Mouse (Mus musculus) liver, embryonic 11.5 days (tissue): ENCODE data around the gene Iqcf6. TPM values are rescaled to one million over a fixed set of nuclear protein-coding genes. Genes with fewer than 3 reads are reported as not detected.

ENCODE experiments used
- ATAC-seq: fragments of 200-750 bp; cut with Nextera tagmentation; replicated peaks from 2 replicates; pipeline ENCODE4 v1.8.0; 2017; ENCODE audit warnings: moderate number of reproducible peaks, mild to moderate bottlenecking, moderate TSS enrichment, moderate library complexity; ENCODE audit not compliant: low FRiP score
- DNase-seq: peaks from one replicate; pipeline ENCODE4 v3.0.0-alpha.2; 2017; ENCODE audit warnings: low spot score
- H3K27ac ChIP-seq: fragments of 300-500 bp; sonication (generic); 2 replicates; pipeline ENCODE4 v1.5.1; 2014; ENCODE audit warnings: mild to moderate bottlenecking, low read depth, low read length, control low read depth
- H3K27me3 ChIP-seq: fragments of 300-500 bp; sonication (generic); replicated peaks from 2 replicates; pipeline ENCODE4 v1.6.1; 2014; ENCODE audit warnings: low read length, mixed read lengths; ENCODE audit not compliant: control insufficient read depth, insufficient read depth
- H3K36me3 ChIP-seq: fragments of 300-500 bp; sonication (generic); 2 replicates; pipeline ENCODE4 v1.6.1; 2014; ENCODE audit warnings: mild to moderate bottlenecking, low read length, moderate library complexity, mixed read lengths; ENCODE audit not compliant: control insufficient read depth, insufficient read depth
- H3K4me1 ChIP-seq: fragments of 300-500 bp; sonication (generic); replicated peaks from 2 replicates; pipeline ENCODE4 v1.6.1; 2014; ENCODE audit warnings: low read length, mixed read lengths; ENCODE audit not compliant: control insufficient read depth, insufficient read depth
- H3K4me2 ChIP-seq: fragments of 300-500 bp; sonication (generic); 2 replicates; pipeline ENCODE4 v1.6.1; 2014; ENCODE audit warnings: mild to moderate bottlenecking, control low read depth, moderate library complexity
- H3K4me3 ChIP-seq: fragments of 300-500 bp; sonication (generic); 2 replicates; pipeline ENCODE4 v1.5.1; 2014; ENCODE audit warnings: low read depth, low read length, control low read depth
- H3K9ac ChIP-seq: fragments of 300-500 bp; sonication (generic); 2 replicates; pipeline ENCODE4 v1.6.1; 2014; ENCODE audit warnings: low read depth, low read length, control low read depth
- H3K9me3 ChIP-seq: fragments of 300-500 bp; sonication (generic); 2 replicates; pipeline ENCODE4 v1.6.1; 2016; ENCODE audit warnings: low read length, inconsistent platforms, mixed read lengths; ENCODE audit not compliant: control insufficient read depth
- WGBS: fragments of 180-500 bp; shearing (Covaris S2); extraction: QIAGEN DNeasy Blood & Tissue Kit; methylation state at CpG from one replicate; pipeline ENCODE4 v1.1.7; 2014; 5-methylcytosine and 5-hydroxymethylcytosine counted together
- polyA plus RNA-seq: library from polyadenylated mRNA; unstranded; fragments of >200 nt; fragmentation: Nextera tagmentation; extraction: Ambion mirVana; gene quantifications from 2 replicates; pipeline ENCODE4 v1.2.1, GENCODE M21; 2014

The Iqcf6 gene
- polyA plus RNA-seq, 1 experiment from 2014 or later = not detected

GRCm38 (mm10) chr9:106659935-106660334 lies 33.6 kb downstream of the Iqcf6 start:
- 85% methylated on average over 1 of the region's 1 CpGs for WGBS
- Histone ChIP-seq H3K9ac (no peak overlapping the region), H3K27me3 (peaks cover 14% of the 10 kb centered on the region), H3K9me3 (no peaks in the 10 kb centered on the region), H3K4me3 (no peak overlapping the region), H3K27ac (no peak overlapping the region), H3K4me1 (no peaks in the 10 kb centered on the region), H3K36me3 (peaks cover 19% of the 10 kb centered on the region), H3K4me2 (no peak overlapping the region)
- ATAC-seq = no peak
- no peak for DNase-seq

DNA sequence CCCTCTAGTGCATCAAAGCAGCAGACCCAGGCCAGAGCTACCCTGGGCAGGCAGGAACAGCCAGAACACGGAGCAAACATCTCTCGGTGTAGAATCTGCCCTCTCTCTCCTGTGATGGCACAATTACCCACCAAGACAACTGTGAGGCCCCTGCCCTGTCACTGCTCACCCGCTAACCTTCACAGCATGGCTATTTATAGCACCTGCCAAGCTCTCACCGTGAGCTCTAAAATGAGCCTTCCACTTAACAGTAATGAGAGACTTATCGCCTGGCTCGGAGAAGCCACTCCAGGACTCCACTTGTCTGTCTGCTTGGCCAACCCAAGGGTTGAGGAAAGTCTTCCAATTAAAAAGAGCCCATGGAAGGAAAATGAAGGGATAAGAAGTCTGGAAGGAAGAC lies 36.8 kb downstream of the Iqcf6 start:
- H3K36me3 ChIP-seq = peaks cover 19% of the 10 kb centered on the region
- no peaks in the 10 kb centered on the region for H3K9me3 ChIP-seq
- DNase-seq (no peak), ATAC-seq (no peak)
- H3K27ac ChIP-seq = no peak overlapping the region
- H3K9ac ChIP-seq = no peak overlapping the region
- 89% methylated on average over 6 of the region's 6 CpGs for WGBS
- no peak overlapping the region for H3K4me3 ChIP-seq
- H3K27me3 ChIP-seq = no peaks in the 10 kb centered on the region
- H3K4me1 ChIP-seq = no peaks in the 10 kb centered on the region
- H3K4me2 ChIP-seq = no peak overlapping the region

GRCm38 (mm10) chr9:106664433-106664832 lies 38.1 kb downstream of the Iqcf6 start:
- Histone ChIP-seq H3K9ac (no peak overlapping the region), H3K36me3 (peaks cover 9% of the 10 kb centered on the region; the same call in 1 of the 2 replicates), H3K4me1 (no peaks in the 10 kb centered on the region), H3K9me3 (no peaks in the 10 kb centered on the region), H3K4me2 (no peak overlapping the region), H3K27me3 (no peaks in the 10 kb centered on the region), H3K4me3 (no peak overlapping the region), H3K27ac (no peak overlapping the region)
- WGBS = 86% methylated on average over 4 of the region's 4 CpGs
- DNase-seq = no peak
- ATAC-seq = no peak

- no peaks in the 10 kb centered on the region for H3K27me3 ChIP-seq
- no peaks in the 10 kb centered on the region for H3K9me3 ChIP-seq
- peaks cover 9% of the 10 kb centered on the region; the same call in 1 of the 2 replicates for H3K36me3 ChIP-seq
- H3K4me2 ChIP-seq = no peak overlapping the region
- no peak overlapping the region for H3K27ac ChIP-seq
- H3K9ac ChIP-seq = no peak overlapping the region
- no peak for DNase-seq
- ATAC-seq = no peak
- WGBS = 83% methylated on average over 6 of the region's 6 CpGs
- no peaks in the 10 kb centered on the region for H3K4me1 ChIP-seq
- no peak overlapping the region for H3K4me3 ChIP-seq
Measured at GRCm38 (mm10) chr9:106664856-106665255, 38.5 kb downstream of the Iqcf6 start.

DNA sequence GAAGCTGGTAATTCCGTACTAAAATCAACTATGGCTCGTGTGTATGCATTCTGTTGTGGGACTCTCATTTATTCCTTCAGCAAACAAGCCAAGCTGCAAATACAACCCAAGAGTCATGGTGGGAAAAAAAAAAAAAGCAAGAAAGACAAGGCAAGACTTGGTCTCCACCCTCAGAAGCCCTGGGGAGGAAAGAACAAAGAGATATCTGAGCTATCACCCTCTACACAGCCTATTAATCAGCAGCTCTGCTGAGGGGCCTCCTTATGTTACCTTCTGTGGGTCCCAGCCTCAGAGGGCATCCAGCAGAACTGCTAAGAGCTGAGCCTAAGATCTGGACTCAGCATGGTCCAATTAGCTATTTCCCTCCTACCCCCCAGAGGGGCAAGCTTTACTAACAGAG lies 47.5 kb downstream of the Iqcf6 start:
- Histone ChIP-seq H3K27me3 (no peaks in the 10 kb centered on the region), H3K4me1 (peaks cover 6% of the 10 kb centered on the region; the same call in 1 of the 2 replicates), H3K4me2 (peak overlapping the region; percentile 33; the same call in 1 of the 2 replicates), H3K27ac (peak overlapping the region; percentile 43; the same call in 1 of the 2 replicates), H3K9ac (no peak overlapping the region), H3K36me3 (peaks cover 1% of the 10 kb centered on the region; the same call in 1 of the 2 replicates), H3K9me3 (no peaks in the 10 kb centered on the region), H3K4me3 (no peak overlapping the region)
- no peak for DNase-seq
- ATAC-seq = peak; percentile 81
- WGBS = 81% methylated on average over 2 of the region's 2 CpGs

DNA sequence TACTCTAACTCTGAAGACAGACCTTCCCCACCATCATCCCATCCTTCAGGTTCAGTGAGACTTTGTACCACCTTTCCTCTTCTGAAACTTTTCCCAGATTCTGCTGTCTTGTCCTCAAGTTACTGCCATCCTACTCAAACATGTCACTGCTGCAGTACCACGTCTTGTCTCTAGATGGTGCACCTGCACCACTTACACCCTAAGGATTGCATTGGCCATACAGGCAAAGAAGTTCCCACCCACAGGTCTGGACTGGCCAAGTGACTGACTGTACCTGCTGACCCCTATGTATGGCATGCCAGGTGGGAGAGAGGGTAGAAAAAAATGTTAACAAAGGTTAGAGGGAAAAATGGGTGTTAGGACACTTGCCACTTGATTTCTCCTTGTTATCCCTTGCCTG lies 49.1 kb downstream of the Iqcf6 start:
- H3K9me3 ChIP-seq = no peaks in the 10 kb centered on the region
- peaks cover 6% of the 10 kb centered on the region; the same call in 1 of the 2 replicates for H3K4me1 ChIP-seq
- no peak overlapping the region for H3K27ac ChIP-seq
- H3K4me3 ChIP-seq = no peak overlapping the region
- no peak overlapping the region for H3K9ac ChIP-seq
- DNase-seq (peak; percentile 76), ATAC-seq (peak; percentile 42)
- no peak overlapping the region for H3K4me2 ChIP-seq
- 0% methylated on average over 1 of the region's 1 CpGs for WGBS
- H3K27me3 ChIP-seq = no peaks in the 10 kb centered on the region
- H3K36me3 ChIP-seq = peaks cover 2% of the 10 kb centered on the region; the same call in 1 of the 2 replicates

- WGBS = 70% methylated on average over 9 of the region's 9 CpGs
- peaks cover 2% of the 10 kb centered on the region; the same call in 1 of the 2 replicates for H3K36me3 ChIP-seq
Measured at GRCm38 (mm10) chr9:106675965-106676364, 49.6 kb downstream of the Iqcf6 start.

GRCm38 (mm10) chr9:106676571-106676970 lies 50.2 kb downstream of the Iqcf6 start:
- 78% methylated on average over 4 of the region's 4 CpGs for WGBS
- ATAC-seq = no peak

More at GRCm38 (mm10) chr9:106675965-106676364, 49.6 kb downstream of the Iqcf6 start:
- Histone ChIP-seq H3K27ac (no peak overlapping the region), H3K9ac (no peak overlapping the region), H3K4me3 (no peak overlapping the region), H3K9me3 (no peaks in the 10 kb centered on the region), H3K4me1 (peaks cover 6% of the 10 kb centered on the region; the same call in 1 of the 2 replicates), H3K27me3 (no peaks in the 10 kb centered on the region), H3K4me2 (no peak overlapping the region)
- ATAC-seq (0 out of 2 replicates have a peak, but pooled peaks have one; percentile 30), DNase-seq (no peak)

More at GRCm38 (mm10) chr9:106676571-106676970, 50.2 kb downstream of the Iqcf6 start:
- Histone ChIP-seq H3K4me1 (peaks cover 6% of the 10 kb centered on the region; the same call in 1 of the 2 replicates), H3K9me3 (no peaks in the 10 kb centered on the region), H3K4me3 (no peak overlapping the region), H3K4me2 (no peak overlapping the region), H3K27ac (no peak overlapping the region), H3K9ac (no peak overlapping the region), H3K27me3 (no peaks in the 10 kb centered on the region), H3K36me3 (peaks cover 2% of the 10 kb centered on the region; the same call in 1 of the 2 replicates)
- no peak for DNase-seq
